Mouse (Mus musculus) cortical plate, adult 2 months (tissue): ENCODE measurements at regions not wholly inside any gene's neighbourhood (a gene's known extent, or its start where the extent isn't known, plus 50 kb on each side); places are given as distances from the start of the nearest gene placed in this dataset.
A peak's percentile ranks its signal among the peaks of the same experiment; 100 is the strongest.

Source experiments
- H3K27ac ChIP-seq: fragments of 200-500 bp; 2 replicates; pipeline ENCODE4 v1.5.1; 2012; ENCODE audit warnings: low read length, control low read depth, inconsistent platforms; ENCODE audit not compliant: insufficient read depth
- H3K4me1 ChIP-seq: fragments of 200-500 bp; 2 replicates; pipeline ENCODE4 v1.6.1; 2011; ENCODE audit warnings: low read length; ENCODE audit not compliant: control insufficient read depth, insufficient read depth
- H3K4me3 ChIP-seq: fragments of 200-500 bp; 2 replicates; pipeline ENCODE4 v1.5.1; 2011; ENCODE audit warnings: mild to moderate bottlenecking, low read length, control low read depth; ENCODE audit not compliant: insufficient read depth
- CTCF ChIP-seq: fragments of 200-500 bp; IDR thresholded peaks from 2 replicates; pipeline ENCODE4 v1.5.1; 2011; ENCODE audit warnings: mild to moderate bottlenecking, control low read depth, low read length; ENCODE audit not compliant: insufficient read depth; ENCODE audit errors: extremely low read depth
- POLR2A ChIP-seq: fragments of 200-500 bp; IDR thresholded peaks from 2 replicates; pipeline ENCODE4 v1.6.1; 2011; ENCODE audit warnings: mild to moderate bottlenecking, low read length, control low read depth; ENCODE audit not compliant: insufficient read depth; ENCODE audit errors: extremely low read depth

DNA sequence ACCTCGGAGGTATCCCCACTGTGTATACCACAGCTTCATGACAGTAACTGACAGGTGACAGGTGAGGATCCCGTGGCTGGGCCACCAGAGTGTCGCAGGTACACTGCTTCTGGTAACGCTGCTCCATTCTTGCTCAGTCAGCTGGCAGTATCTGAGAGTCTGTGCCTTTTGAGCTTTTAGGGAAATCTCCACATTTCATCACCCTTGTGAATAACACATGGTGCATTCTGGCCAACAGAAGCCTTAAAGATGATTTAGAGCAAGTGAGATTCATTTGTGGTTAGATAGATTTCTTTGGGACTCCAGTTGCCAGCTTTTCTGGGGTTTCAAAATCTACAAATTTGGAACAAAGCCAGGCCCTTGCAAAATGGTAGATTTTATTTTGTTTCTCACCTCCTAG, 66.8 kb upstream of the Gm10181 start:
- TF ChIP-seq CTCF (no peak), POLR2A (no peak)

DNA sequence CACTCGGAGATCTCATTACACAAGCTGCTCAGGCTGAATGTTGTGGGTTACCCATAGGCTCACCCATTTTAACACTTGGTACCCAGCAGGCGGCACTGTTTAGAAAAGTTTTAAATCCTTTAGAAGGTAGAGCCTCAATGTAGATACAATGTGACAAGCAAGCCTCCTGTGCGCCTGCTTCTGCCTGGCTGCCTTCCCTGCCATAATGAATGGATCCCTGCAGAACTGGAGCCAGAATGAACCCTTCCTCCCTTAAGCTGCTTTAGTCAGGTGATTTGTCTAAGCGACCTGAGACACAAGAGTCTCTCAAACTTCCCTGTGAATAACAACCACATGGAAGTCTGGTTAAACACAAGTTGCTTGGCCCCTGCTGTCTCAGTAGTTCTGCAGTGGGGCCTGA, 64.7 kb upstream of the Gm10181 start:
- H3K4me1 ChIP-seq: peaks cover 1% of the 10 kb centered on the region; the same call in 1 of the 2 replicates
- no peak overlapping the region for H3K27ac ChIP-seq
- H3K4me3 ChIP-seq: no peak overlapping the region
- TF ChIP-seq CTCF (no peak), POLR2A (no peak)

More for the DNA sequence above, 66.8 kb upstream of the Gm10181 start:
- Histone ChIP-seq H3K4me1 (0 out of 2 replicates have a peak, but pooled peaks cover 1% of the 10 kb centered on the region), H3K27ac (no peak overlapping the region), H3K4me3 (no peak overlapping the region)

DNA sequence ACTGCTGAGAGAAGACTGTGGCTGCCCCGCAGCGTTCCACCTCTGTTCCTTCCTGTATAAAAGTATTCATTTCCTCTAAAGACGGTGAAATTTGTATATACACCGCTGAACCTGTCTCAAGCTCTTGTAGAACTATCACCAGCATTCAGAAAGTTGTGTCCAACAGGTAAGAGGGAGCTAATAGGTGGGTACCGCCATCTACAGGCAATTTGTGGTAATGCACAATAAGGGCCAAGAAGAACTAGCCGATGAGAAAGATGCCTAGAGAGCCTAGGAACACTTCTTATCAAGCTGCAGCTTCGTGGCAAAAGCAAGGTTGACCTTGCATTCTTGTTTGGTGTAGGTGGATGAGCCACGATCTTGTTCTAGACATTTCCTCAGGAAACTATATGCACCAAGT, 61.6 kb upstream of the Gm10181 start:
- H3K27ac ChIP-seq: no peak overlapping the region
- peak; percentile 81 for TF ChIP-seq CTCF
- TF ChIP-seq POLR2A: no peak
- no peaks in the 10 kb centered on the region; the same call in 1 of the 2 replicates for H3K4me1 ChIP-seq
- H3K4me3 ChIP-seq: no peak overlapping the region

DNA sequence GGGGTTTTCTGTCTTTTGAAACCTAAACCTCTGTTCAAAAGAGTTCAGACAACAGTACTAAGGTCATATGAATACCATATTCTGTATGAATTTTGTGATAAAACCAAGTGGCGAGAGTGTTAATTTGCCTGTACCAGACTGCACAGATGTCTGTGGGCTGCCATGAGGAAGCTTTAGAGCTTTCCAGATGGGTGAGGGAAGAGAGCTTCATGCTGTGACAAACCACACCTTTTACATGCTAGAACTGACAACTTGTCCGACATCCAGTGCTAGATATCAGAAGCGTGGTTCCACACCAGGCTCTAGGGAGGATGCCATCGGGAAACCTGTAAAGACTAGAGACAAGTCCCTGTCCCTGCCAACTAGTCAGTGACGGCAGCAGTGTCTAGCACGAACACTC, 60.9 kb upstream of the Gm10181 start:
- Histone ChIP-seq H3K27ac (no peak overlapping the region), H3K4me3 (no peak overlapping the region), H3K4me1 (no peaks in the 10 kb centered on the region; the same call in 1 of the 2 replicates)
- TF ChIP-seq POLR2A (no peak), CTCF (no peak)

DNA sequence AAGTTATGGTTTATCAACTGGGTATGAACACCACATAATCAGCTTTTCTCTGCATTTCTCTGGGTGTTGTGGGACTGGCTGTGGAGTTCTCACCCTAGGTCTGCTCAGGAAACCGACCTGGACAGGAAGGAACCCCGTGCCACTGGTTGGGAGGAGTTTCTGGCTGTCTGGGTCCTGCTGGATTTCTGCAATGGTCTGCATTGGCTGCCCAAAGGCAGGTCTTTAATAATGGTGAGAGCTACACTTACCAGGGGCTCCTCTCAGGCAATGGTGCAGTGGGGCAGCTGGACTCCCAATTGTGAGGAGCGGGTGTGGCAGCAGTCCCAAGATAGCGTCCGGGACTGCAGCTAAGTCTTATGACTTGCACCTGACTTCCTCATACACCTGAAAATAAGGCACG, 57.8 kb upstream of the Gm10181 start:
- TF ChIP-seq POLR2A: no peak
- no peak for TF ChIP-seq CTCF
- no peak overlapping the region for H3K27ac ChIP-seq
- H3K4me1 ChIP-seq: no peaks in the 10 kb centered on the region; the same call in 1 of the 2 replicates
- no peak overlapping the region for H3K4me3 ChIP-seq
